In the genomic region with DNA sequence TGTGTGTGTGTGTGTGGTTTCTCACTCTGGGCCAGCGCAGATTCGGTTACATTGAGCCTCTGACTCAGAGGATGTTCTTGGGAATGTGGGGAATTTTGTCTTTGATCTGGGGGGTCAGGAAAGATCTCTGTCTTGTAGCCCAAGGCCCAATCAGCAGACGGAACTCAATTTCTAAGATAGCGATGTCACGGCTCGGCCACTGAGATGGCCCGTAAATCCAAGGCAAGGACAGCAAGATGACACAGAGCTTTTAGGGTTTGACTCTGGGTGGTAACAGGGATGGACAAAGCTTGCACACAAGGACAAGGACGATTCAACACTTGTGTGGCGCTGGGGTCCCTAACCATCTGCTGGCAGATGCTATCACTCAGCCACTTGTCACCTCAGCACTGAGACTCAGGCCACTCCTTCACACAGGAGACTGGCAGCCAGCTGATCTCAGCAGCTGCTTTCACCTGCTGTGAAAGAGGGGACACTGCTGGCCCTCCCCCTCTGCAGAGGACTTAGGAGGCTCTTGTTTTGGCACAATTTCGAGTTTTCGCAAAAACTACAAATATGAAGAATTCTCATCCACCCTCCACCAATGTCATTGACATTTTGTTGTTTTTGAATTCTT, we compare ENCODE assay signal across 18 mouse cellular contexts.
DNase-seq lines count a peak whose midpoint lies in the region; ATAC-seq lines count a peak whose summit lies in the region.
"Had no signal": no experiment of that assay in that cellular context is flagged by ENCODE, and none has a peak within 500 bp of the region (broad histone marks: within the 10 kb centered on the region; RNA-seq: fewer than 3 reads in every experiment).

No protein-coding gene starts in this region.

- whole genome bisulfite sequencing in kidney, embryonic 14.5 days: 32% methylated on average over 11 of the region's 11 CpGs

- H3K4me1 ChIP-seq in kidney, embryonic 14.5 days (ENCODE audit: control insufficient read depth, insufficient read depth, low read length): peaks cover 16% of the 10 kb centered on the region; the same call in 1 of the 2 replicates
- H3K4me1 ChIP-seq: hindbrain, embryonic 12.5 days; midbrain, embryonic 10.5 days had no signal

- H3K27me3 ChIP-seq in kidney, embryonic 14.5 days (ENCODE audit: control insufficient read depth, insufficient read depth, low read length): no peaks in the 10 kb centered on the region
- H3K27me3 ChIP-seq: hindbrain, embryonic 12.5 days; liver, embryonic 12.5 days; neural tube, embryonic 13.5 days had no signal

- H3K36me3 ChIP-seq in kidney, embryonic 14.5 days (ENCODE audit: control insufficient read depth, insufficient read depth, low read length): no peaks in the 10 kb centered on the region
- H3K36me3 ChIP-seq: hindbrain, embryonic 12.5 days; liver, embryonic 12.5 days; midbrain, embryonic 10.5 days; neural tube, embryonic 13.5 days had no signal

- 0 out of 2 replicates have a peak, but pooled peaks have one; percentile 10 for ATAC-seq in kidney, embryonic 14.5 days (ENCODE audit: low FRiP score, low TSS enrichment)
- ATAC-seq: inflammation-experienced regulatory T-cells, adult 6 months; liver, embryonic 12.5 days had no signal

- no peak overlapping the region for H3K27ac ChIP-seq in kidney, embryonic 14.5 days (ENCODE audit: low read depth, low read length)
- H3K27ac ChIP-seq: gastrocnemius, adult 2 months; hindbrain, embryonic 12.5 days; layer of hippocampus, adult 2 months; liver, embryonic 12.5 days; midbrain, embryonic 10.5 days; neural tube, embryonic 13.5 days had no signal

- no peak for DNase-seq in kidney, postnatal 36 days
- peak; percentile 69 for DNase-seq in adrenal gland, adult 8-10 months
- peak; percentile 51 for DNase-seq in adrenal gland, postnatal 10 days
- DNase-seq in embryo, embryonic 9.5 days (ENCODE audit: extremely low spot score): peak; percentile 31
- no peak for DNase-seq in thymus, adult 18-20 months
- no peak for DNase-seq in layer of hippocampus, adult 18-20 months (ENCODE audit: low spot score in 2 of 2)
- DNase-seq: cerebellum, adult 9-10 months; gastrocnemius, adult 2 months; thymus, postnatal 4 days had no signal

- no peak overlapping the region for H3K4me2 ChIP-seq in kidney, embryonic 14.5 days (replicated peaks; ENCODE audit: low read depth, low read length)
- H3K4me2 ChIP-seq: heart, embryonic 11.5 days; hindbrain, embryonic 12.5 days; liver, embryonic 12.5 days; lung, embryonic 14.5 days; neural tube, embryonic 13.5 days had no signal

- no peak overlapping the region for H3K4me3 ChIP-seq in kidney, embryonic 14.5 days (ENCODE audit: low read length)
- H3K4me3 ChIP-seq: gastrocnemius, adult 2 months; hindbrain, embryonic 12.5 days; layer of hippocampus, adult 2 months; liver, embryonic 12.5 days; midbrain, embryonic 10.5 days; neural tube, embryonic 13.5 days had no signal

- H3K9me3 ChIP-seq in kidney, embryonic 14.5 days (ENCODE audit: control insufficient read depth, low read length): peaks cover 5% of the 10 kb centered on the region; the same call in 1 of the 2 replicates
- H3K9me3 ChIP-seq: hindbrain, embryonic 12.5 days; liver, embryonic 12.5 days; midbrain, embryonic 10.5 days; neural tube, embryonic 13.5 days had no signal

- no peak overlapping the region for H3K9ac ChIP-seq in kidney, embryonic 14.5 days (ENCODE audit: low read depth, low read length)
- H3K9ac ChIP-seq: hindbrain, embryonic 12.5 days; liver, embryonic 12.5 days; lung, embryonic 14.5 days; neural tube, embryonic 13.5 days had no signal

Comparison
In these comparisons a context has a peak if more than half of its experiments do, and no peak if none do; other contexts are left out.
1. DNase-seq: peak in adrenal gland, adult 8-10 months (single experiment), adrenal gland, postnatal 10 days (single experiment) and embryo, embryonic 9.5 days (single experiment); none in kidney, postnatal 36 days (0 of 2), thymus, adult 18-20 months (0 of 2) and layer of hippocampus, adult 18-20 months (0 of 2).